Mouse (Mus musculus) liver, postnatal 0 days (tissue): Measurements from ENCODE around the gene Myo3b.

Experiments
- CTCF ChIP-seq: sonication (generic); IDR thresholded peaks from 2 replicates; pipeline ENCODE4 v1.5.1; 2016; ENCODE audit warnings: antibody characterized with exemption, low read depth
- EP300 ChIP-seq: IDR thresholded peaks from 2 replicates; pipeline ENCODE4 v1.6.1; 2016; ENCODE audit warnings: antibody characterized with exemption, low read depth, mild to moderate bottlenecking

DNA sequence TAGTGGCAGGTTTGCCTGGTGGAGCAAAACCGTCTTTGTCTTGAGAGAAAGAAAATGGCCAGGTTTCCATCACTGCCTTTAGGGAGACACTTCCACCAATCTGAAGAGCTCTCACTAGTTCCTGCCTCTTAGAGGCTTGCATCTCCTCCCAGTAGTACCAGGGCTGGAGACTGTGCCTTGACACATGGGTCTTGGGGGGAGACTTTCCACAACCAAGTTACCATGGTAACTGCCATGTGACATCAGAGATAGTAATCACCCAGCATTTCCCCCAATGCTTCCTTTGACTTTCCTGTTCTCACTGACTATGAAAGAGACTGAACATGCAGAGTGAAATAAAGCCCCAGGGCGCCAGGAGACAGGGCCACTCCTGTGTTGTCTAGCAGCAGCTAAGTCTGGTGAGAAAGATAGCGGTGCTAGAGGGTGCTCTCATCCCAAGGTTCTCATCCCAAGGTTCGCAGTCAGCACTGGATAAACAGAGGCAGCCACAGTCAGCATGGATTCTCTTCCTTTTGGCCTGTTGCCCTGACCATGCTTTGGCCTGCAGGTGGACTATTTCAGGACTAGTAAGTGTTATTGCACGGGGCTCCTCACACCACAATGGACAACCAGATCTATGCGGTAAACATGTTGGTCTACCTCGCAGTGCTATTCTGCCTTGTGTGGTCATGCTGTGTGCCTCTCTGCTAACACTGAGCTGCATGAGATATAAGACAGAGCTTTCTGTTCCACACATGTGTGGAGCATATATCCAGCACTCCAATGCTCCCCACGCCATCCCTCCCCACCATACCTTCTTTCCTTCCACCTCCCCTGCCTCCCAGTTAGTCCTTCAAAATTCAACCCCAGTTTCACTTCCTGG lies 223.0 kb downstream of the Myo3b start:
- TF ChIP-seq CTCF (no peak), EP300 (no peak)
